In genomic region chr10:25072617-25073016, GRCm38 (mm10) we compare ENCODE assay signal across 27 mouse cellular contexts.
DNase-seq lines count a peak whose midpoint lies in the region; ATAC-seq and TF ChIP-seq lines count a peak whose summit lies in the region.
"Had no signal": no experiment of that assay in that cellular context is flagged by ENCODE, and none has a peak within 500 bp of the region (broad histone marks: within the 10 kb centered on the region; RNA-seq: fewer than 3 reads in every experiment).

No protein-coding gene starts in this region.

- no peaks in the 10 kb centered on the region for H3K9me3 ChIP-seq in stomach, embryonic 15.5 days
- H3K9me3 ChIP-seq in stomach, postnatal 0 days (ENCODE audit: control insufficient read depth, low read length): no peaks in the 10 kb centered on the region
- peaks cover 5% of the 10 kb centered on the region; the same call in 1 of the 2 replicates for H3K9me3 ChIP-seq in embryonic facial prominence, embryonic 10.5 days
- H3K9me3 ChIP-seq in hindbrain, embryonic 12.5 days (replicated peaks): no peaks in the 10 kb centered on the region
- H3K9me3 ChIP-seq: embryonic facial prominence, embryonic 15.5 days; kidney, embryonic 15.5 days; liver, embryonic 15.5 days; lung, embryonic 15.5 days had no signal

- peak; percentile 76 for DNase-seq in heart, adult 11 months
- DNase-seq in heart, postnatal 25 days (ENCODE audit: low spot score): no peak
- DNase-seq in stomach, postnatal 0 days (ENCODE audit: low spot score): no peak
- DNase-seq in embryonic facial prominence, embryonic 10.5 days (ENCODE audit: low spot score): peak; percentile 39
- DNase-seq in mesoderm, embryonic 11.5 days (ENCODE audit: low read depth, low spot score): peak; percentile 76
- DNase-seq in cerebellum, adult 9-10 months: no peak
- DNase-seq: adrenal gland, postnatal 36 days; cerebellum, adult 18-20 months; cerebellum, postnatal 14 days; gastrocnemius, postnatal 10 days; heart, postnatal 14 days; kidney, adult 18-20 months; kidney, postnatal 25 days; midbrain, embryonic 14.5 days; thymus, adult 18-20 months; thymus, postnatal 25 days had no signal

- peaks cover 3% of the 10 kb centered on the region; the same call in 1 of the 2 replicates for H3K4me1 ChIP-seq in stomach, embryonic 15.5 days
- no peaks in the 10 kb centered on the region for H3K4me1 ChIP-seq in stomach, postnatal 0 days (replicated peaks; ENCODE audit: control insufficient read depth, insufficient read depth)
- peaks cover 13% of the 10 kb centered on the region for H3K4me1 ChIP-seq in embryonic facial prominence, embryonic 10.5 days
- H3K4me1 ChIP-seq in hindbrain, embryonic 12.5 days: 0 out of 2 replicates have a peak, but pooled peaks cover 3% of the 10 kb centered on the region
- H3K4me1 ChIP-seq: embryonic facial prominence, embryonic 15.5 days; kidney, embryonic 15.5 days; limb, embryonic 12.5 days; liver, embryonic 15.5 days had no signal

- H3K27me3 ChIP-seq in stomach, embryonic 15.5 days (replicated peaks): no peaks in the 10 kb centered on the region
- no peaks in the 10 kb centered on the region for H3K27me3 ChIP-seq in stomach, postnatal 0 days (ENCODE audit: control insufficient read depth, insufficient read depth, low read length)
- H3K27me3 ChIP-seq in embryonic facial prominence, embryonic 10.5 days (replicated peaks; ENCODE audit: low read depth, poor library complexity, severe bottlenecking): no peaks in the 10 kb centered on the region
- H3K27me3 ChIP-seq in hindbrain, embryonic 12.5 days: no peaks in the 10 kb centered on the region
- H3K27me3 ChIP-seq: embryonic facial prominence, embryonic 15.5 days; kidney, embryonic 15.5 days; limb, embryonic 12.5 days; liver, embryonic 15.5 days; lung, embryonic 15.5 days had no signal

- intact Hi-C loops in heart, postnatal 25 days (cut with DNase I): no loop called here

- no peak for TF ChIP-seq CTCF in stomach, postnatal 0 days (IDR thresholded peaks at IDR 0.05; ENCODE audit: low read depth)

- H3K4me2 ChIP-seq in stomach, embryonic 15.5 days: no peak overlapping the region
- no peak overlapping the region for H3K4me2 ChIP-seq in stomach, postnatal 0 days (replicated peaks; ENCODE audit: low read depth)
- H3K4me2 ChIP-seq in hindbrain, embryonic 12.5 days (replicated peaks): no peak overlapping the region
- H3K4me2 ChIP-seq: embryonic facial prominence, embryonic 15.5 days; kidney, embryonic 15.5 days; limb, embryonic 12.5 days; liver, embryonic 15.5 days; lung, embryonic 15.5 days had no signal

- H3K9ac ChIP-seq in stomach, embryonic 15.5 days: no peak overlapping the region
- no peak overlapping the region for H3K9ac ChIP-seq in stomach, postnatal 0 days (ENCODE audit: low read length)
- H3K9ac ChIP-seq in hindbrain, embryonic 12.5 days: no peak overlapping the region
- H3K9ac ChIP-seq: embryonic facial prominence, embryonic 15.5 days; kidney, embryonic 15.5 days; limb, embryonic 12.5 days; liver, embryonic 15.5 days; lung, embryonic 15.5 days had no signal

- peak; percentile 53; the same call in 1 of the 2 replicates for ATAC-seq in stomach, embryonic 15.5 days (ENCODE audit: insufficient read depth, low FRiP score, low read depth)
- no peak for ATAC-seq in stomach, postnatal 0 days (ENCODE audit: low FRiP score, low TSS enrichment)
- no peak for ATAC-seq in hindbrain, embryonic 12.5 days (ENCODE audit: low FRiP score)
- ATAC-seq: CD4-positive, CD25-positive, alpha-beta regulatory T cell, adult 4 months; forebrain, embryonic 14.5 days had no signal

- H3K4me3 ChIP-seq in stomach, embryonic 15.5 days (replicated peaks): no peak overlapping the region
- H3K4me3 ChIP-seq in stomach, postnatal 0 days (ENCODE audit: low read depth, low read length): no peak overlapping the region
- H3K4me3 ChIP-seq in embryonic facial prominence, embryonic 10.5 days: no peak overlapping the region
- no peak overlapping the region for H3K4me3 ChIP-seq in hindbrain, embryonic 12.5 days
- H3K4me3 ChIP-seq: embryonic facial prominence, embryonic 15.5 days; kidney, embryonic 15.5 days; left cerebral cortex, adult 2 months; limb, embryonic 12.5 days; liver, embryonic 15.5 days; lung, embryonic 15.5 days had no signal

- H3K27ac ChIP-seq in stomach, embryonic 15.5 days: no peak overlapping the region
- no peak overlapping the region for H3K27ac ChIP-seq in stomach, postnatal 0 days (replicated peaks)
- H3K27ac ChIP-seq in embryonic facial prominence, embryonic 10.5 days (replicated peaks): no peak overlapping the region
- no peak overlapping the region for H3K27ac ChIP-seq in hindbrain, embryonic 12.5 days
- H3K27ac ChIP-seq: embryonic facial prominence, embryonic 15.5 days; kidney, embryonic 15.5 days; left cerebral cortex, adult 2 months; limb, embryonic 12.5 days; liver, embryonic 15.5 days; lung, embryonic 15.5 days; macrophage had no signal

- WGBS in stomach, embryonic 15.5 days: 44% methylated on average over 2 of the region's 2 CpGs
- 40% methylated on average over 2 of the region's 2 CpGs for WGBS in stomach, postnatal 0 days
- 63% methylated on average over 2 of the region's 2 CpGs for WGBS in embryonic facial prominence, embryonic 10.5 days
- WGBS in hindbrain, embryonic 12.5 days: 69% methylated on average over 2 of the region's 2 CpGs

- no peaks in the 10 kb centered on the region for H3K36me3 ChIP-seq in stomach, embryonic 15.5 days
- no peaks in the 10 kb centered on the region for H3K36me3 ChIP-seq in stomach, postnatal 0 days (ENCODE audit: control insufficient read depth, insufficient read depth, low read length)
- no peaks in the 10 kb centered on the region for H3K36me3 ChIP-seq in embryonic facial prominence, embryonic 10.5 days (replicated peaks)
- no peaks in the 10 kb centered on the region for H3K36me3 ChIP-seq in hindbrain, embryonic 12.5 days
- H3K36me3 ChIP-seq: embryonic facial prominence, embryonic 15.5 days; kidney, embryonic 15.5 days; limb, embryonic 12.5 days; liver, embryonic 15.5 days; lung, embryonic 15.5 days had no signal

- TF ChIP-seq EP300 in stomach, postnatal 0 days (optimal IDR thresholded peaks at IDR 0.05): no peak

Comparison
In these comparisons a context has a peak if more than half of its experiments do, and no peak if none do; other contexts are left out.
1. DNase-seq: peak in heart, adult 11 months (single experiment), embryonic facial prominence, embryonic 10.5 days (single experiment) and mesoderm, embryonic 11.5 days (single experiment); none in heart, postnatal 25 days (single experiment), stomach, postnatal 0 days (single experiment) and cerebellum, adult 9-10 months (single experiment).